Mouse (Mus musculus) kidney, adult 11 months (tissue): ENCODE data around the gene Gm11037.

ENCODE experiments used
- DNase-seq: peaks from one replicate; pipeline ENCODE4 v3.0.0; 2022

Gene Gm11037

GRCm38 (mm10) chr2:131152166-131152730 lies 19.0 kb downstream of the Gm11037 start:
- DNase-seq = no peak

- no peak for DNase-seq
These were observed 20.7 kb downstream of the Gm11037 start for GRCm38 (mm10) chr2:131154036-131154435.

- no peak for DNase-seq
These were observed 23.7 kb downstream of the Gm11037 start for GRCm38 (mm10) chr2:131156987-131157386.

GRCm38 (mm10) chr2:131159491-131159910 lies 26.2 kb downstream of the Gm11037 start:
- DNase-seq = no peak

DNA sequence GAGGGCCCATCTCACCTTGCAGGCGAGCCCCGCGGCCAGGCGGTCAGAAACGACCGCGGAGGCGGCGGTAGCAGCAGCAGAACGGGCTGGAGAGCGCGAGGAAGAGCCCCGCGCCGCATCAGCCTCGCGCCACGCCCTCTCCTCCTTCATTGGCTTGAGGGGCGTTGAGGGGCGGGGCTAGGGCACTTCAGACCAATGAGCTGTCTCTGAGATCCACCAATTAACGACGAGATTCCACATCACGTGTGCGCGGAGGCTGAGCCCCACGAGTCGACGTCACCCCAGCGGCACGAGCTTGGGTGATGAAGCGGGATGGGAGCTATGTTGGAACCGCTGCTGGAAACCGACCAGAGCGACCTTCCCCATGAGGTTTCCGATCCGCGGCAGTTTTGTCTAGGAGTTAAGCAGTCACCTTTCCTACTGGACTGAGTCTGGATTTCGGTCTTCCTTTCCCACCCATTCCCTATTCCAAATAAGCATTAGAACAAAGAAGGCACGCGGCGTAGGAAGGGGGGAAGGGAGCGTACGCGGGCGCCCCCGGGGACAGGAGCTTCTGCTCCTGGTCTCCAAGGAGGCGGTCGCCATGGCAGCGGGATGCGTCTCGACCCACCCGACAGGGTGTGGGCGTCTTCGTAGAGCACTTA lies 26.8 kb downstream of the Gm11037 start, which contains the start of gene 1700037H04Rik:
Gene 1700037H04Rik, minus strand, starts transcription at position 144 of the 644 bp plus-strand sequence.
- DNase-seq = peak; percentile 97

DNA sequence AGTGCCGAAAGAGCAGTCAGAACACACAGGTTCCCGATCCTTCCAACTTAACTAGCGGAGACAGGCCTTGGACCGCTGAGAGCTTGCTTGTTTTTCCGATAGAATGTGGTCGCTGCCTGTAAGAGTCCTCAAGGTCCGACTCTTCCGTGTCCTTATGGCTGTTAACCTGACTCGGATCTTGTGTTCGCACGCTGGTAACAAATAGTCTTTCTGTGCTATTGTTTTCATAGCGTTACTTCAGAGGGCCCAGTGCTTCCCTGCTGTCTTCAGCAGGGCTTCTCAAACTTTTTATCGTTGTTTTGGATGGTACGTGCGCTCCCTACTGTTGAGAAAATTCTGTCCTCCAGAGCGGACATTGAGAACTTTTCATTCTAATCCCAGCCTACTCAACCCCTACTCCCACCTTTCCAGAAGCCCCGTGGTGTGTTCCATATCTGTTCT lies 27.4 kb downstream of the Gm11037 start:
- DNase-seq = peak; percentile 34

GRCm38 (mm10) chr2:131163924-131164323 lies 30.6 kb downstream of the Gm11037 start:
- DNase-seq = peak; percentile 85

DNA sequence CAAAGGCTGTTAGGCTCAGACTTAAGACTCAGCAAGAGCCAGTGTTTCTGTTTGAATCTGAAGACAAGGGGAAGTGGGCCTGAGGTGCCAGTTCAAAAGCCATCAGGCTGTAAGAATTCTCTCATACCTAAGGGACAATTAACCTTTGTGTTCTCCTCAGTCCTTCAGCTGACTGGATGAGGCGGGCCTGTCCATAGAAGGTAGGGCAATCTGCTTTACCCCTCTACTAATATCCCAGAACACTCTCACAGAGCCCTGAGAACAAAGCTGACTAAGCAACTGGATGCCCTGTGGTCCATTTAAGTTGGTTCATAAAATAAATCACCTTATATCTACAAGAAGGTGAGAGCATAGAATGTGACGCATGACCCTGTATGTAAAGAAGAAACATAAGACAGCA lies 32.9 kb downstream of the Gm11037 start:
- DNase-seq = no peak

GRCm38 (mm10) chr2:131167984-131168383 lies 34.7 kb downstream of the Gm11037 start:
- DNase-seq = no peak

DNA sequence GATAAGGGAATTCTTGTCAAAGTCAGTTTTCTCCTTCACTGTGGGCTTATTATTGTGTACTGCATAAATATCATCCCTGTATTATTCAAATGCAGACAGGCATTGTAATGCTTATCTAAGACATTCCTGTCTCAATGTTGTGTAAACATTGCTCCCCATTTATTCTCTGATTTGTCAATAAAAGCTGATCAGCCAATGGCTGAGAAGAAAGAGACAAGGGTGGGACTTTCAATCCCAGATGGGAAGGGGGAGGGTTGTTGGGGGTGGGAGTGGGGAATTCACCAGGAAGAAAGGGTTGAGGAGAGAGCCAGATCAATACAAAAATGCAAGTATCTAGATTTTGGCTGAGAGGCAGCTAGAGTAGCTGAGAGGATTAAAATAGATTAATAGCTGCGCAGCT lies 35.6 kb downstream of the Gm11037 start:
- no peak for DNase-seq

DNA sequence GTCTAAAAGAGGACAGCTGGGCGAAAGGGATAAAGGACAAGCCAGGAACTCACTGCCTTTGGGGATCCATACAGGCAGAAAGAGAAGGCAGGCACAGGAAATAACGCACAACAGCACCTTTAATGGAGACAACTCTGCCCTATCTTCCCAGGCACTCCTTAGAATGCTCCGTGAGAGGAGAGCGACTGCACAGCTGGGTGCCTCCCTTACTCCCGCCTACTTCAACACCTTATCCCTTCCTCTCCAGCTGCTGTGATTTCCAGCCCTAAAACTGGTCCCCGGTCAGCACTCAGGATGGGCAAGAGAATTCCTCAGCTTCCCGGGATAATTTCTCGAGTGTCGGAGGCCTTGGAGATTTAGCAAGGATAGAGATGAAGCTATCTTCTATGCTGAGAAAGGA lies 37.6 kb downstream of the Gm11037 start:
- DNase-seq = no peak

GRCm38 (mm10) chr2:131171401-131172104 lies 38.3 kb downstream of the Gm11037 start:
- DNase-seq = peak; percentile 64

- DNase-seq = no peak
These were observed 39.0 kb downstream of the Gm11037 start for GRCm38 (mm10) chr2:131172322-131172721.

- DNase-seq = peak; percentile 73
These were observed 41.4 kb downstream of the Gm11037 start for GRCm38 (mm10) chr2:131174700-131175099.

- peak; percentile 40 for DNase-seq
These were observed 42.1 kb downstream of the Gm11037 start for GRCm38 (mm10) chr2:131175286-131175944.

DNA sequence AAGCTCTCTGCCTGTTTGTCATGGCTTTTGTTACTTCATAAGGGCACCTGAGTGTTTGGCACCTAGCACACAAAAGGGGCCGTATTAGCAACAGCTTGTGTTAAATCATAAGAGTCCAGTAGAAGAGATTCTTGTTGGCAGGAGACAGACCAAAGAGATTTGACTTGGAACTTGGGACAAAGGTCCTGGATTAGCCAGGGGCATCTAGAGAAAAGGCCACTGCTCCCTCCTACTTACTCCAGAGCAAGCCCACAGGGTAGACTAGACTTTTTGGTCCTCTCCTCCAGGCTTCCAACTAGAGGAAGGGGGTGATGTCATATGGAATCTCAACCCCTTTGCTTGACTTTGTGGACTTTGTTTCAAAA lies 42.6 kb downstream of the Gm11037 start:
- DNase-seq = peak; percentile 61

- DNase-seq = peak; percentile 89
These were observed 43.2 kb downstream of the Gm11037 start for GRCm38 (mm10) chr2:131176491-131176890.

DNA sequence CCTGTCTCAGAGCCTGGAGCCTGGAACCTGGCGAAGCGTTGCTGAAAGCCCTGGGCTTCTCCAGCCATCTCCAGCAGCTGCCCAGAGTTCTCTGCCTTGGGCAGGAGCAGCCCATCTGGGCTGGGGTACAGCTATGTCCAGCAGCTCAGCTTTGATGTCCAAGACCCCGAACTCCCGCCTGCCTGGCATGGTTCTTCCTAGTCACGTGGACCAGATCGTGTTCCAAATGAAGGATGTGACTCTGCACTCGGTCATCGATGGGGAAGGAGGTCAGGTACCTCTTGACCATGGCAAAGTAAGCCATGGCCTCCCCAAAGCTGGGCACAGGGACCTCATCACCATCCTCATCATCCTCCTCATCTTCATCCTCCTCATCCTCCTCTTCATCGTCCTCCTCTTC lies 44.6 kb downstream of the Gm11037 start:
- DNase-seq = peak; percentile 44

DNA sequence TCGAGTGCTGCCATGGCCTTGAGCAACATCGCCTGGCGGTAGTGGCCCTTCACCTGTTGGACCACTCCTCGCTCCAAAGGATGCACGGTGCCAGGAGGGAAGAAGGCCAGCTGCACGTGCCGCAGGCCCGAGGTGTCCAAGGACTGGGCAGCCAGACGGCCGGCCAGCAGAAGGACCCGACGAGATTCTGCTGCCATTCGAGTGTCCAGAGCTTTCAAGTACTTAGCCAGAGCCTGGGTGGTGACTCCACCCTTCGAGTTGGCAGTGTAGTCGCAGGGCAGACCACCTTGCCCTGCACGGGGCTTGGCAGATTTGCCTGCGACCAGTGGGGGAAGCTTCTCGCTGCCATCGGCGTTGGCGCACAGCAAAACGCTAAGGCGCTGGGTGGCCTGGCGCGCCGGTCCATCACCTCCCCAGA lies 45.5 kb downstream of the Gm11037 start:
- peak; percentile 45 for DNase-seq

GRCm38 (mm10) chr2:131179246-131179886 lies 46.1 kb downstream of the Gm11037 start:
- peak; percentile 60 for DNase-seq

DNA sequence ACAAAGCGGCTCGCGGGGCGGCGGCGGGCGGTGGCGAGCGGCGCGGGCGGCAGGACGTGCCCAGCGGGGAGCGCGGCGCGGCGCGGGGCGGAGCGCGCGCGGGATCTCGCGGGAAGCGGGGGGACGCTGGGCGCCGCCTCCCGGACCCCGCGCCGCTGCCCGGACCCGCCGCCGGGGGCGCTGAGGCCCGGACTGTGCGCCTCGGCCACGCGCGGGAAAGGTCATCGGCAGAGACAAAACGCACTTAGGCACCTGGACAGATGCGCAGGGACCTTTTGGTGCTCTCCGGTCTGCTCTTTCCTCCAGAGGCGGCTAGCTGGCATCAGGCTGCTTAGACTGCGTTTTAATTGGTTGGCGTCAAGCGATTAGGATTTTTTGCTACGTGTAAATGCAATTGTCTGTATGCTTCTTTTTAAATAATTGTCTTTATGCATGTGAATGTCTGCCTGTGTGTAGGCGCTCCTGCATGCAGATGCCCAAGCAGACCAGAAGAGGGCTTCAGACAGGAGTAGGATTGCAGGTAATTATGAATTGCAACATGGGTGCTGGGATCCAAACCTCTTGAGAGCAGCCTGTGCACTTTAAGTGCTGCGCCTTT lies 46.8 kb downstream of the Gm11037 start, which contains the start of gene Cenpb:
Gene Cenpb, minus strand, starts transcription at position 78 of the 598 bp plus-strand sequence.
- DNase-seq = peak; percentile 82
